Mouse (Mus musculus): Measurements from ENCODE around the gene Catspere2.
"Not testable (repeated sequence)": the region's sequence is repeated elsewhere in the genome, so short reads cannot be mapped to it uniquely, and the experiment has no call there.

Catspere2 gene

GRCm38 (mm10) chr1:177983024-177983450 lies at the start of gene Catspere2:
Gene Catspere2, plus strand, starts transcription at chr1:177983423.
- DNase-seq = peak; percentile 100

GRCm38 (mm10) chr1:177940422-177940977 lies 42.7 kb upstream of the Catspere2 start:
- not testable (repeated sequence) for DNase-seq

- DNase-seq = no peak
These were observed 1.9 kb upstream of the Catspere2 start for GRCm38 (mm10) chr1:177981276-177981675.

- DNase-seq = not testable (repeated sequence)
These were observed 359 bp downstream of the Catspere2 start for GRCm38 (mm10) chr1:177983582-177983981.

GRCm38 (mm10) chr1:177984206-177984605 lies 983 bp downstream of the Catspere2 start:
- peak; percentile 60 to 78 for DNase-seq

GRCm38 (mm10) chr1:177987476-177987875 lies 4.3 kb downstream of the Catspere2 start:
- DNase-seq = not testable (repeated sequence)

GRCm38 (mm10) chr1:178072798-178073197 lies 89.6 kb downstream of the Catspere2 start:
- DNase-seq = not testable (repeated sequence)

GRCm38 (mm10) chr1:178097865-178098264 lies 114.6 kb downstream of the Catspere2 start:
- DNase-seq = not testable (repeated sequence)

GRCm38 (mm10) chr1:178108514-178108913 lies 125.3 kb downstream of the Catspere2 start:
- DNase-seq = not testable (repeated sequence)

GRCm38 (mm10) chr1:178122236-178122635 lies 139.0 kb downstream of the Catspere2 start:
- not testable (repeated sequence) for DNase-seq

GRCm38 (mm10) chr1:178134288-178134687 lies 151.1 kb downstream of the Catspere2 start:
- DNase-seq = no peak

- DNase-seq = peak in 1 of 2 experiments; percentile 8
These were observed 163.3 kb downstream of the Catspere2 start for GRCm38 (mm10) chr1:178146513-178146912.

- DNase-seq = peak in 1 of 2 experiments; percentile 5
These were observed 163.7 kb downstream of the Catspere2 start for GRCm38 (mm10) chr1:178146915-178147314.

GRCm38 (mm10) chr1:178182251-178182650 lies 199.0 kb downstream of the Catspere2 start:
- DNase-seq = no peak

GRCm38 (mm10) chr1:178185591-178185990 lies 202.4 kb downstream of the Catspere2 start:
- no peak for DNase-seq

- DNase-seq = peak; percentile 98 to 99
These were observed 204.1 kb downstream of the Catspere2 start, which contains the start of gene Desi2 for GRCm38 (mm10) chr1:178187216-178187791. Gene Desi2, plus strand, starts transcription at chr1:178187417.

GRCm38 (mm10) chr1:178187810-178188209 lies 204.6 kb downstream of the Catspere2 start:
- not testable (repeated sequence) for DNase-seq

GRCm38 (mm10) chr1:178188386-178188785 lies 205.2 kb downstream of the Catspere2 start:
- peak; percentile 26 to 42 for DNase-seq

- DNase-seq = no peak
These were observed 222.6 kb downstream of the Catspere2 start for GRCm38 (mm10) chr1:178205701-178206325.

- DNase-seq = not testable (repeated sequence)
These were observed 224.6 kb downstream of the Catspere2 start for GRCm38 (mm10) chr1:178207856-178208255.

- DNase-seq = peak; percentile 69 to 84
These were observed 226.7 kb downstream of the Catspere2 start for GRCm38 (mm10) chr1:178209966-178210365.

- DNase-seq = no peak
These were observed 233.9 kb downstream of the Catspere2 start for GRCm38 (mm10) chr1:178217157-178217556.

GRCm38 (mm10) chr1:178218305-178218704 lies 235.1 kb downstream of the Catspere2 start:
- DNase-seq = no peak
